Mouse (Mus musculus) limb, embryonic 14.5 days (tissue): Measurements from ENCODE around the gene Brip1. TPM values are rescaled to one million over a fixed set of nuclear protein-coding genes. Genes with fewer than 3 reads are reported as not detected.

Source experiments
- ATAC-seq: fragments of 200-750 bp; cut with Nextera tagmentation; 2 replicates; pipeline ENCODE4 v1.8.0; 2017; ENCODE audit warnings: low read depth, moderate number of reproducible peaks, moderate TSS enrichment; ENCODE audit not compliant: low FRiP score
- DNase-seq: peaks from one replicate; pipeline ENCODE4 v3.0.0-alpha.2; 2015; ENCODE audit warnings: low spot score
- H3K27ac ChIP-seq: fragments of 300-500 bp; sonication (generic); replicated peaks from 2 replicates; pipeline ENCODE4 v1.5.1; 2014; ENCODE audit warnings: low read depth, mild to moderate bottlenecking, low read length, moderate library complexity, mixed read lengths
- H3K27me3 ChIP-seq: fragments of 300-500 bp; sonication (generic); 2 replicates; pipeline ENCODE4 v1.6.1; 2014; ENCODE audit warnings: low read length, mixed read lengths; ENCODE audit not compliant: control insufficient read depth, insufficient read depth
- H3K36me3 ChIP-seq: fragments of 300-500 bp; sonication (generic); 2 replicates; pipeline ENCODE4 v1.6.1; 2014; ENCODE audit warnings: mild to moderate bottlenecking, low read length, moderate library complexity, mixed read lengths; ENCODE audit not compliant: control insufficient read depth, insufficient read depth
- H3K4me1 ChIP-seq: fragments of 300-500 bp; sonication (generic); 2 replicates; pipeline ENCODE4 v1.6.1; 2014; ENCODE audit warnings: antibody characterized with exemption, low read length, mixed read lengths; ENCODE audit not compliant: control insufficient read depth, insufficient read depth
- H3K4me2 ChIP-seq: fragments of 300-500 bp; sonication (generic); replicated peaks from 2 replicates; pipeline ENCODE4 v1.6.1; 2014; ENCODE audit warnings: low read depth, mild to moderate bottlenecking, low read length, moderate library complexity; ENCODE audit not compliant: severe bottlenecking
- H3K4me3 ChIP-seq: fragments of 300-500 bp; sonication (generic); replicated peaks from 2 replicates; pipeline ENCODE4 v1.5.1; 2014; ENCODE audit warnings: low read length
- H3K9ac ChIP-seq: fragments of 300-500 bp; sonication (generic); 2 replicates; pipeline ENCODE4 v1.6.1; 2014; ENCODE audit warnings: mild to moderate bottlenecking, low read depth, low read length, moderate library complexity; ENCODE audit not compliant: severe bottlenecking
- H3K9me3 ChIP-seq: fragments of 300-500 bp; sonication (generic); 2 replicates; pipeline ENCODE4 v1.6.1; 2016; ENCODE audit warnings: low read length; ENCODE audit not compliant: control insufficient read depth
- POLR2A ChIP-seq: fragments of 200-500 bp; IDR thresholded peaks from 2 replicates; pipeline ENCODE4 v1.8.0; 2012; ENCODE audit warnings: inconsistent platforms, mild to moderate bottlenecking, moderate library complexity, borderline replicate concordance; ENCODE audit not compliant: insufficient read depth, insufficient read length; ENCODE audit errors: extremely low read depth
- WGBS: fragments of 180-500 bp; shearing (Covaris S2); extraction: QIAGEN DNeasy Blood & Tissue Kit; methylation state at CpG from one replicate; pipeline ENCODE4 v1.1.7; 2014; 5-methylcytosine and 5-hydroxymethylcytosine counted together
- polyA plus RNA-seq, 2 experiments: library from polyadenylated mRNA; depleted of rRNA in 1 of 2; stranded (reverse) in 1 of 2; unstranded in 1 of 2; fragments of >200 nt; fragmentation: Nextera tagmentation in 1 of 2; extraction: Ambion mirVana in 1 of 2; gene quantifications; 2 replicates each; pipeline versions ENCODE4 v1.2.1 to v1.2.3; 2012 to 2014

Brip1 gene
- 3.0 and 5.1 TPM in 2 replicates for polyA plus RNA-seq (2012; rRNA removed)
- 8.3 and 8.8 TPM in 2 replicates for polyA plus RNA-seq (2014; fragmentation: Nextera tagmentation; extraction: Ambion mirVana)

DNA sequence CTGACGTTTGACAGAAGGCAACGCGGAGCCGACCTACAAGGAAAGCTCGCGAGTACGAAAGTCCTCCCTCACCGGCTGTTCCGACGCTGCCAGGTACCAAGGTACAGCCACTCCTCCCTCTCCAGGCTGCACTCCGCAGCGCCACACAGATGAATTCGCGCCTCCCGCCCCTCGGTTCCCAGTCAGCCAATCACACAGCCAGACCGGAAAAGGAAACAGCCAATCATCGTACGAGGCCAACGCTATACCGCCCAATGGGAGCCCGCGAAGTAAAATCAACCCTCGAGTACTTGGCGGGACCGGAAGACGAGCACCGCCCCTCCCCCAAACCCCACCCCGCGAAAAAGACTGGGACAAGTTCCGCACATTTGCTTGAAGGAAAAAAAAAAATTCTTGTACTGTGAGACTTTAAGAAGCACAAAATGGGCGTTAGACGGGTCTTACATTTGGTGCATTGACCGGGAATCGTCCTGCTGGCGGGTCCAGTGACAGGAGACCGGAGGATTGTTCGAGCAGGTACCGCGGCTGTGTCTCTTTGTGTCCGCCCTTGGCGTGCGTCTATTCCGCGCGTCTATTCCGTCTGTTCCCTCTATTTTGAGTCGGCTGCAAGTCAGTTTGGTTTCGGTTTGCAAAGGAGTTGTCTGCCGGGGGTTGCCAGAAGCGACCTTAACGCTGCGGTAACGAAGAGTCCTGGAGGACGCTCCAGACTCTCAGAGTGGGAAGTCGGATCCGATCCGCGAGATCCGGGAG is at the start of gene Brip1:
Gene Brip1, minus strand, starts transcription at position 157 of the 750 bp plus-strand sequence.
- 0 out of 2 replicates have a peak, but pooled peaks have one; percentile 50 for TF ChIP-seq POLR2A
- ATAC-seq (peak; percentile 99), DNase-seq (peak; percentile 97)
- H3K9ac ChIP-seq, result peak within 1 kb of the TSS; percentile 86
- no peaks in the 10 kb centered on the region for H3K27me3 ChIP-seq
- H3K9me3 ChIP-seq, result peaks cover 19% of the 10 kb centered on the region
- H3K4me3 ChIP-seq, result peak within 1 kb of the TSS; percentile 81
- WGBS, result under 1% methylated on average over 58 of the region's 60 CpGs
- peak within 1 kb of the TSS; percentile 56 for H3K4me2 ChIP-seq
- H3K36me3 ChIP-seq, result peaks cover 39% of the 10 kb centered on the region
- peak within 1 kb of the TSS; percentile 91 for H3K27ac ChIP-seq
- H3K4me1 ChIP-seq, result peaks cover 8% of the 10 kb centered on the region; the same call in 1 of the 2 replicates

DNA sequence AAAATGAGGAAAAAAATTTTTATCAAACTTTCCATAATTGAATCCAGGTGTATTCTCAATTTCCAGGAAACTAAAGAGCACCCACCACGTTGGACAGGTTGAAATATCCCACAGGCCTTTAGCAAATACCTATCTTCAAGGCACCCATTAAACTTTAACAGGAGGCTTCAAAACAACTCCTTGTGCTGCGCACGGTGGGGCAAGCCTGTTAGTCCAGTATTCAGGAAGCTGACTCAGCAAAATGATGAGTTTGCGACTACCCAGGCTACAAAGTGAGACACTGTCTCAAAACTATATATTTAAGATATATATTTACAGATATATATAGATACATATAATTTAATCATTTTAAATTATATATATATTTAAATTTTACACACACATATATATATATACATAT is 31.5 kb upstream of the Brip1 start:
- Histone ChIP-seq H3K4me1 (no peaks in the 10 kb centered on the region), H3K4me2 (no peak overlapping the region), H3K9me3 (no peaks in the 10 kb centered on the region), H3K4me3 (no peak overlapping the region), H3K27me3 (no peaks in the 10 kb centered on the region), H3K27ac (no peak overlapping the region), H3K9ac (no peak overlapping the region), H3K36me3 (peaks cover 71% of the 10 kb centered on the region)
- DNase-seq, result no peak
- WGBS, result 45% methylated on average over 4 of the region's 4 CpGs
- no peak for TF ChIP-seq POLR2A
- ATAC-seq, result no peak

DNA sequence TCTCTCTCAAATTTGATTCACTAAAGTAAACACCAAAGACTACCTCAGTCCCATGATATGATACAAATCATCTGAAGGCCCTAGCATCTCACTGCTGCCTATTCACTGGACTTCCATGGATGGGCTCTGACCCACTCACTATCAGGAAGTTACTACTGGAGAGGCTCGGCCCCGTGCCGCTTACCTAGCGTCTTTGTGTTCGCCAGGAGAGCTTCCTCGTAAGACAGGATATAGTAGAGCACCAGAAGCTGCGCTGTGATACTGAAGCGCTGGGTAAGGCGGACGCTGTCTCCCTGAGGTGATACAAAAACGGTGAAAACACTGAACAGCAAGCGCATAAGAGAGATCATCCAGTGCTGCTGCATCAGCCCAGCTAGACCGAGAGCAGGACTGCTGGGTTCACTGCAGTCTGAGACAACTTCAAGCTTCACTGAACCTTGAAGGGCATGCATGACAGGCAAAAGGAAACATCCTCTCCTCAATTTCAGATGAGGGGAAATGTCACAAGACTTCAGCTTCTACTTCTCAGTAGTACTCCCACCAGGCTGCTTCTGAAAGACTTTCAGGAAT is 30.9 kb upstream of the Brip1 start:
- no peaks in the 10 kb centered on the region for H3K9me3 ChIP-seq
- peaks cover 72% of the 10 kb centered on the region for H3K36me3 ChIP-seq
- no peak overlapping the region for H3K4me3 ChIP-seq
- no peak for ATAC-seq
- no peak for TF ChIP-seq POLR2A
- DNase-seq, result no peak
- WGBS, result 97% methylated on average over 13 of the region's 13 CpGs
- H3K4me2 ChIP-seq, result no peak overlapping the region
- H3K9ac ChIP-seq, result no peak overlapping the region
- H3K27me3 ChIP-seq, result no peaks in the 10 kb centered on the region
- no peaks in the 10 kb centered on the region for H3K4me1 ChIP-seq
- no peak overlapping the region for H3K27ac ChIP-seq

DNA sequence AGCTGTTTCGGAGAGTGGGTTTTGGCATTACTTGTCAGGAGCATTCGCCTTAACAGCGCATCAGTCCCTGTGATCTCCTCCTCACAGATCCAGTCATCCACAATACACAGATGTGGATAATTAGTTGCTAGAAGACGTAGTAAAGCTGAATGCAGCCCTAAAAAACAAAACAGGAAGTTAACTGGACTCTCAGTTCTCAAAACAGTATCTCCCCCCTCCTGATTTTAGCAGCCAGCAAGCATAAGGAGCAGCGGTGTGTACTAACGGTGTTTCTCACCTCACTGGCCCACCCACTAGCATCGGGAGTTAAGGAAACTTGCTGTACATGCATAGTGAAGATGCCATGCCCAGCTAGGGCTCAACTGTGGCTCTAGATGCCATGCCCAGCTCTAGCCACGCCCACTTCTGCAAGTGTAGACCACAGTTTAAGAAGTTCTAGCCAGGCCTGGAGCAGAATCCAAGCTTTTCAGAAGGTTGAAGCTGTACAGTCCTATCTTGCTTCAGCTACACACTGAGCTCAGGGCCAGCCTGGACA is 25.7 kb upstream of the Brip1 start:
- ATAC-seq (no peak), DNase-seq (no peak)
- H3K4me3 ChIP-seq, result no peak overlapping the region
- 85% methylated on average over 8 of the region's 8 CpGs for WGBS
- H3K9me3 ChIP-seq, result no peaks in the 10 kb centered on the region
- H3K27me3 ChIP-seq, result no peaks in the 10 kb centered on the region
- no peak overlapping the region for H3K27ac ChIP-seq
- peaks cover 77% of the 10 kb centered on the region for H3K36me3 ChIP-seq
- H3K4me2 ChIP-seq, result no peak overlapping the region
- H3K9ac ChIP-seq, result no peak overlapping the region
- TF ChIP-seq POLR2A, result no peak
- no peaks in the 10 kb centered on the region for H3K4me1 ChIP-seq

DNA sequence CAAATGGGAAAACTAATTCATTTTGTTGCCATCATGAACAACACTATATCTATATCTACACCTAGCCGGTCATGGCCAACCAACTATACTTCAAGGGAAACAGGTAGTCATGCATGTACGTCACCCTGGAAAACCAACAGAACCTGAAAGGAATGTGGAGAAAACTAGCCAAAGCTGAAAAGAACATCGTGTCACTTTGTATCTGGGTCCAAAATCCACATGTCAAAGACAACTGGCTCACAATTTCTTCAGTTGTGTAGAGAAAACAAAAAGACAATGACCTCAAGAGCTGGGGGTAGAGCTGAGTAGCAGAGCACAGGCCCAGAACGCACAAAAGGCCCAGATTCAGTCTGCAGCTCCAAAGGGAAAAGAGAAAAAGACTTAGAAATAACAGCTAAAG is 24.8 kb upstream of the Brip1 start:
- Histone ChIP-seq H3K27ac (no peak overlapping the region), H3K36me3 (peaks cover 74% of the 10 kb centered on the region), H3K4me2 (no peak overlapping the region), H3K9ac (no peak overlapping the region), H3K4me3 (no peak overlapping the region), H3K27me3 (no peaks in the 10 kb centered on the region), H3K9me3 (no peaks in the 10 kb centered on the region), H3K4me1 (no peaks in the 10 kb centered on the region)
- DNase-seq (no peak), ATAC-seq (no peak)
- no peak for TF ChIP-seq POLR2A
- 91% methylated on average over 4 of the region's 4 CpGs for WGBS
